Mouse (Mus musculus) liver, embryonic 15.5 days (tissue): Measurements from ENCODE around the gene Dennd6b. TPM values are rescaled to one million over a fixed set of nuclear protein-coding genes. Genes with fewer than 3 reads are reported as not detected.
A peak's percentile ranks its signal among the peaks of the same experiment; 100 is the strongest.

ENCODE experiments used
- ATAC-seq: fragments of 200-750 bp; cut with Nextera tagmentation; 2 replicates; pipeline ENCODE4 v1.8.0; 2017; ENCODE audit warnings: moderate number of reproducible peaks, mild to moderate bottlenecking, moderate library complexity; ENCODE audit not compliant: insufficient read depth
- H3K27ac ChIP-seq: fragments of 300-500 bp; sonication (generic); replicated peaks from 2 replicates; pipeline ENCODE4 v1.5.1; 2015; ENCODE audit warnings: mild to moderate bottlenecking, inconsistent platforms
- H3K27me3 ChIP-seq: fragments of 300-500 bp; sonication (generic); 2 replicates; pipeline ENCODE4 v1.6.1; 2015; ENCODE audit warnings: mild to moderate bottlenecking, inconsistent platforms
- H3K36me3 ChIP-seq: fragments of 300-500 bp; sonication (generic); replicated peaks from 2 replicates; pipeline ENCODE4 v1.6.1; 2015; ENCODE audit warnings: moderate library complexity, mild to moderate bottlenecking, inconsistent platforms
- H3K4me1 ChIP-seq: fragments of 300-500 bp; sonication (generic); replicated peaks from 2 replicates; pipeline ENCODE4 v1.6.1; 2015; ENCODE audit warnings: inconsistent platforms
- H3K4me2 ChIP-seq: fragments of 300-500 bp; sonication (generic); 2 replicates; pipeline ENCODE4 v1.6.1; 2015; ENCODE audit warnings: moderate library complexity, mild to moderate bottlenecking, inconsistent platforms
- H3K4me3 ChIP-seq: fragments of 300-500 bp; sonication (generic); replicated peaks from 2 replicates; pipeline ENCODE4 v1.5.1; 2015; ENCODE audit warnings: mild to moderate bottlenecking, inconsistent platforms
- H3K9ac ChIP-seq: fragments of 300-500 bp; sonication (generic); 2 replicates; pipeline ENCODE4 v1.6.1; 2015; ENCODE audit warnings: moderate library complexity, mild to moderate bottlenecking, inconsistent platforms
- H3K9me3 ChIP-seq: fragments of 300-500 bp; sonication (generic); replicated peaks from 2 replicates; pipeline ENCODE4 v1.6.1; 2016; ENCODE audit warnings: inconsistent platforms
- WGBS: fragments of 180-500 bp; shearing (Covaris S2); methylation state at CpG from one replicate; pipeline ENCODE4 v1.1.7; 2015; ENCODE audit warnings: mixed read lengths; ENCODE audit not compliant: insufficient replicate concordance; 5-methylcytosine and 5-hydroxymethylcytosine counted together
- polyA plus RNA-seq: library from polyadenylated mRNA; unstranded; fragments of >200 nt; fragmentation: Nextera tagmentation; extraction: Ambion mirVana; gene quantifications from 2 replicates; pipeline ENCODE4 v1.2.1, GENCODE M21; 2015

Dennd6b gene
- polyA plus RNA-seq, 1 experiment from 2014 or later: 3.5 TPM

DNA sequence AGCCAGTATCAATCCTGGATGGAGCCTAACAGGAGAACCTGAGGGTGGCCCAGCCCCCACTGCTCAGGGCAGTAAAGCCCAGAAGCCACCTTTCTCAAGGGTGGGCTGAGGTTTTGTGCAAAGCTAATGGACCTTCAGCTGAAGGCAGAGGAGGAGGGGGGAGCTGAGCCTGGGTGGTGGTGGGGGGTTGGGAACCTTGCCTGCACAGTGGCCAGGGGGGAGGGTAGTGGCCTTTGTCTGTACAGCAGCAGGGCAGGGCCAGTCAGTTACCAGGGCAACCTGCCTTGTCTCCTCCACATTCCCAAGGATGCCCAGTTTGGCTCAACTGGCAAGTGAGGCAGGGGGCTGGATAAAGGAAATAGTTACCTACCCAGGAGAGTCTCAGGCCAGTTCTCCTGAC is 44.0 kb downstream of the Dennd6b start:
- Histone ChIP-seq H3K27me3 (peaks cover 50% of the 10 kb centered on the region), H3K4me2 (no peak overlapping the region), H3K4me1 (peaks cover 11% of the 10 kb centered on the region), H3K36me3 (peaks cover 13% of the 10 kb centered on the region), H3K4me3 (no peak overlapping the region), H3K9ac (no peak overlapping the region), H3K9me3 (no peaks in the 10 kb centered on the region), H3K27ac (no peak overlapping the region)
- no peak for ATAC-seq

- ATAC-seq: no peak
- Histone ChIP-seq H3K4me1 (peaks cover 19% of the 10 kb centered on the region), H3K9ac (no peak overlapping the region), H3K4me2 (peak overlapping the region; percentile 71), H3K9me3 (no peaks in the 10 kb centered on the region), H3K4me3 (peak overlapping the region; percentile 55; the same call in 1 of the 2 replicates), H3K27me3 (peaks cover 73% of the 10 kb centered on the region), H3K36me3 (0 out of 2 replicates have a peak, but pooled peaks cover 4% of the 10 kb centered on the region), H3K27ac (no peak overlapping the region)
- 2% methylated on average over 13 of the region's 13 CpGs for WGBS
Measured at GRCm38 (mm10) chr15:89150041-89150390, 46.3 kb downstream of the Dennd6b start.

GRCm38 (mm10) chr15:89149271-89150040 is 46.8 kb downstream of the Dennd6b start, which contains the start of gene Mapk11:
Gene Mapk11 (minus strand): TSS chr15:89149628.
- Histone ChIP-seq H3K4me3 (peak within 1 kb of the TSS; percentile 55), H3K27ac (no peak within 1 kb of the TSS), H3K36me3 (0 out of 2 replicates have a peak, but pooled peaks cover 1% of the 10 kb centered on the region), H3K9ac (no peak within 1 kb of the TSS), H3K4me2 (peak within 1 kb of the TSS; percentile 71), H3K9me3 (no peaks in the 10 kb centered on the region), H3K4me1 (peaks cover 19% of the 10 kb centered on the region), H3K27me3 (peaks cover 79% of the 10 kb centered on the region)
- peak; percentile 23; the same call in 1 of the 2 replicates for ATAC-seq
- under 1% methylated on average over 48 of the region's 61 CpGs for WGBS

GRCm38 (mm10) chr15:89148496-89149270 is 47.6 kb downstream of the Dennd6b start:
- Histone ChIP-seq H3K9me3 (no peaks in the 10 kb centered on the region), H3K36me3 (no peaks in the 10 kb centered on the region), H3K27me3 (peaks cover 86% of the 10 kb centered on the region), H3K9ac (no peak overlapping the region), H3K27ac (no peak overlapping the region), H3K4me3 (peak overlapping the region; percentile 55), H3K4me2 (peak overlapping the region; percentile 71), H3K4me1 (peaks cover 19% of the 10 kb centered on the region)
- ATAC-seq: no peak
- WGBS: 7% methylated on average over 25 of the region's 25 CpGs

GRCm38 (mm10) chr15:89147895-89148294 is 48.4 kb downstream of the Dennd6b start:
- no peak for ATAC-seq
- Histone ChIP-seq H3K9ac (no peak overlapping the region), H3K36me3 (no peaks in the 10 kb centered on the region), H3K9me3 (no peaks in the 10 kb centered on the region), H3K4me1 (peaks cover 19% of the 10 kb centered on the region), H3K27me3 (peaks cover 94% of the 10 kb centered on the region), H3K4me2 (no peak overlapping the region), H3K4me3 (no peak overlapping the region), H3K27ac (no peak overlapping the region)
- whole genome bisulfite sequencing: 44% methylated on average over 4 of the region's 4 CpGs

DNA sequence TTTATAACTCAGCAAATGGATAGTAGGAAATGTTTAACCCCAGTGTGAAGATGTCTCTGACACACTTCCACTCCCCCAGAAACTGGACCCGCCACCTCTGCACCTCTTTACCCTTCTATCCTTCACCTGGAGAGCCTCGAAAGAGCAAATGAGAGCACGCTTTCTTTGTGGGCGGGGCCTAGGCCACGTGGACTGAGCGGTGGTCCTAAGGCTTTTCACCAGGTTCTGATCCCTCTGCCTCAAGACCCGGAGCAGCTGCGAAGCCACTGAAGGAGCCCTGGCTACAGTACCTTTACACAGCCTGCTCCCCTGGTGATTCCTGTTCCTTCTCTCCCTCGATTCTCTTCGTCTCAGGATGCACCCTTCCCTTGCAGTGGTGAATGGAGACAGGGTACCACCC is 48.8 kb downstream of the Dennd6b start:
- Histone ChIP-seq H3K9me3 (no peaks in the 10 kb centered on the region), H3K4me1 (peaks cover 19% of the 10 kb centered on the region), H3K36me3 (no peaks in the 10 kb centered on the region), H3K4me2 (no peak overlapping the region), H3K27me3 (peaks cover 98% of the 10 kb centered on the region), H3K9ac (no peak overlapping the region), H3K4me3 (no peak overlapping the region), H3K27ac (no peak overlapping the region)
- 16% methylated on average over 10 of the region's 10 CpGs for WGBS
- ATAC-seq: no peak

DNA sequence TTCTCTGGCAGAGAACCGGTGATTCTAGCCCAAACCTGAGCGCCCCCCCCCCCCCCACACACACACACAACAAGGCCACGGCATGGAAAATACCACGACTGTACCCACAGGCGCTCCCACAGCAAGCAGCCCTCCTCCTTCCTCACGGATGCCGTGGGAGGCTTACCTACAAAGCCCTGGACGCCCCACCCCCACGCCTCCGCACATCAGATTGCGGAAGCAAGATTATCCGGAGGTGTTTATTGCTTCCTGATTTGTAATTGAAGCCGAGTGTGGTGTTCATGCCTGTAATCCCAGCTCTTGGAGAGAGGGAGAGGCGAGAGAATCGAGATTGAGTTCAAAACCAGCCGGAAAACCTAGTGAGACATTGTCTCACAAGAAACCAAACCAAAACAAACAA is 49.3 kb downstream of the Dennd6b start:
- Histone ChIP-seq H3K9me3 (no peaks in the 10 kb centered on the region), H3K27ac (no peak overlapping the region), H3K9ac (no peak overlapping the region), H3K27me3 (peaks cover 98% of the 10 kb centered on the region), H3K4me1 (peaks cover 19% of the 10 kb centered on the region), H3K4me2 (peak overlapping the region; percentile 23; the same call in 1 of the 2 replicates), H3K4me3 (no peak overlapping the region), H3K36me3 (no peaks in the 10 kb centered on the region)
- WGBS: 4% methylated on average over 16 of the region's 16 CpGs
- no peak for ATAC-seq

DNA sequence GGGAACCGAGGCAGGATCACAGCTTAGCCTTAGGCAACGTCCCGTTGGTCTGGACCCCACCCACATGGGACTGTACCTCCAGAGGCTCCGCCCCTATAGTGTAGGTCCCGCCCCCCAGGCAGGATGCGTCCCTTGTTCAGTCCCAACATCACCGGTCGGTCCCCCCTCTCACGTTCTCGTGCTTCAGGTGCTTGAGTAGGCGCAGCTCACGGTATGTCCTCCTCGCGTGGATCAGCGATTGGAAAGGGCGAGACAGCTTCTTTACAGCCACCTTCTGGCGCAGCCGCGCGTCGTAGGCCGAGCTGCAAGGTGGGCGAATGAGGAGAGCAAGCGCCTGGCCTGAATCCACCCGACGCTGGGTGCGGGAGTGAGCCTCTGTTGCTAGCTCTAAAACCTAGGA is 49.8 kb downstream of the Dennd6b start:
- peak overlapping the region; percentile 23; the same call in 1 of the 2 replicates for H3K4me2 ChIP-seq
- H3K9ac ChIP-seq: no peak overlapping the region
- H3K4me3 ChIP-seq: no peak overlapping the region
- H3K9me3 ChIP-seq: no peaks in the 10 kb centered on the region
- no peak overlapping the region for H3K27ac ChIP-seq
- H3K36me3 ChIP-seq: no peaks in the 10 kb centered on the region
- no peak for ATAC-seq
- 2% methylated on average over 27 of the region's 27 CpGs for WGBS
- H3K27me3 ChIP-seq: peaks cover 99% of the 10 kb centered on the region
- peaks cover 19% of the 10 kb centered on the region for H3K4me1 ChIP-seq

- WGBS: 66% methylated on average over 24 of the region's 24 CpGs
- peaks cover 100% of the 10 kb centered on the region for H3K27me3 ChIP-seq
- H3K4me3 ChIP-seq: no peak overlapping the region
- peaks cover 19% of the 10 kb centered on the region for H3K4me1 ChIP-seq
- H3K36me3 ChIP-seq: no peaks in the 10 kb centered on the region
- H3K27ac ChIP-seq: no peak overlapping the region
- H3K9ac ChIP-seq: no peak overlapping the region
- no peaks in the 10 kb centered on the region for H3K9me3 ChIP-seq
- H3K4me2 ChIP-seq: no peak overlapping the region
- no peak for ATAC-seq
Measured at GRCm38 (mm10) chr15:89145813-89146350, 50.4 kb downstream of the Dennd6b start.

DNA sequence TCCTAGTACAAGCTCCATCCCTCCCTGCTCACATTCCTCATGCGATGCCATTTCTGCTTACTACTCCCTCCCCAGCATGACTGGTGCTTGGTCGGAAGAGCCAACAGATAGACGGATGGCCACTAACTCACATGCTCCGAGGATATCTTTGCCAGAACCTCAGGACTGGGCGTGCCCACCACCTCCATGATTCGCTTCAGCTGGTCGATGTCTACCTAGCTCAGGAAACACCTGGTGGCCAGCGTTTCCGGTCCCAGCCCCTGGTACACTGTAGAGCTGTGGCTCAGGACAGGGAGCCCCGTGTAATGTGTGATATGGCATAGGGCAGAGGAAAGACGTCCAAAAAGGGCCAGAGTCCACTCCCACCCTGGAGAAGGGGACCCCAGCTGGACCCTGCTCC is 51.3 kb downstream of the Dennd6b start:
- Histone ChIP-seq H3K27ac (no peak overlapping the region), H3K27me3 (peaks cover 100% of the 10 kb centered on the region), H3K4me3 (no peak overlapping the region), H3K36me3 (no peaks in the 10 kb centered on the region), H3K4me2 (no peak overlapping the region), H3K9ac (no peak overlapping the region), H3K9me3 (no peaks in the 10 kb centered on the region), H3K4me1 (peaks cover 23% of the 10 kb centered on the region)
- ATAC-seq: no peak
- 54% methylated on average over 11 of the region's 11 CpGs for WGBS

DNA sequence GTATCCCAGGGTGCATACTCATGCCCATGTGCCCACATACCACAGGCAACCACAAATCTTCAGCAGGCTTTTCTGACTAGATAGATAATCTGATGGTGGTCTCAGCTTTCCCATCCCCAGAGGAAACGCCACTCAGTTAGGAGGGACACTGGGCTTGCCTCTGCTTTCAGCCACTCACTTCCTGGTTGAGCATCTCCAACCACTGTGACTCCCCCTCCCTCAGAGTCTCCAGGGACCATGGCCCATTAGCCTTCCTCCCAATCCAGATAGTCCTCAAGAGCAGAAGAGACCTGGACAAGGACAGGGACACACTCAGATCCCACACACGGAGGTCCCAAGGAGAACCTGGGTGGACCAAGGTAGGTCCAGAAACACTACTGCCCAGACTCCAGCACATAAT is 53.2 kb downstream of the Dennd6b start:
- peaks cover 13% of the 10 kb centered on the region for H3K4me1 ChIP-seq
- H3K9me3 ChIP-seq: no peaks in the 10 kb centered on the region
- no peaks in the 10 kb centered on the region for H3K36me3 ChIP-seq
- no peak for ATAC-seq
- H3K9ac ChIP-seq: no peak overlapping the region
- H3K4me3 ChIP-seq: no peak overlapping the region
- no peak overlapping the region for H3K4me2 ChIP-seq
- no peak overlapping the region for H3K27ac ChIP-seq
- H3K27me3 ChIP-seq: peaks cover 100% of the 10 kb centered on the region
- WGBS: 32% methylated on average over 2 of the region's 2 CpGs
